9 mouse cellular contexts compared by ENCODE assay signal in the genomic region with DNA sequence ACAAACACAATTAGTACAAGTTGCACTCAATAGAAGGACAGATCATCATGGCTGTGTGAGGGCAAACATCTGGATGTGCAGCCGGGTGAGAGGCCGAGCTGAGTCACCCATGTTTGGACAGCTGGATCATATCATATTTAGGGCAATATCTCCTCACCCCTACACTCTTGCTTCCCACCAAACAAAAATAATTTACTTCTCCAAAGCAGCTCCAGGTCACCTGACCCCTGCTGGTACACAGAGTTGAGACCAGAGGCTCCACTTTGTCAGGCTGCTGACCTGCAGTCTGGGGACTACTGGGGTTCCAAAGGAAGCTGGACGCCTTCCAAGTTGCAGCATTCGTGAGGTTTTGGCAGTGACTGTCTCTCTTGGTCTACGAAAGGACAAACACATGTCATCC.
DNase-seq lines count a peak whose midpoint lies in the region; ATAC-seq and TF ChIP-seq lines count a peak whose summit lies in the region.
"Had no signal": no experiment of that assay in that cellular context is flagged by ENCODE, and none has a peak within 500 bp of the region (broad histone marks: within the 10 kb centered on the region; RNA-seq: fewer than 3 reads in every experiment).

No protein-coding gene starts in this region.

- WGBS in hindbrain, embryonic 10.5 days = 67% methylated on average over 5 of the region's 5 CpGs
- WGBS in hindbrain, embryonic 11.5 days = 59% methylated on average over 5 of the region's 5 CpGs
- 26% methylated on average over 5 of the region's 5 CpGs for WGBS in heart, postnatal 0 days
- 19% methylated on average over 5 of the region's 5 CpGs for WGBS in limb, embryonic 14.5 days
- 76% methylated on average over 5 of the region's 5 CpGs for WGBS in forebrain, embryonic 13.5 days

- H3K4me1 ChIP-seq in hindbrain, embryonic 10.5 days (replicated peaks) = no peaks in the 10 kb centered on the region
- H3K4me1 ChIP-seq in hindbrain, embryonic 11.5 days (replicated peaks; ENCODE audit: control insufficient read depth, insufficient read depth, low read length) = no peaks in the 10 kb centered on the region
- H3K4me1 ChIP-seq in heart, postnatal 0 days (ENCODE audit: control insufficient read depth, insufficient read depth) = no peaks in the 10 kb centered on the region
- peaks cover 7% of the 10 kb centered on the region; the same call in 1 of the 2 replicates for H3K4me1 ChIP-seq in limb, embryonic 14.5 days (ENCODE audit: control insufficient read depth, insufficient read depth, low read length)
- H3K4me1 ChIP-seq in forebrain, embryonic 13.5 days = no peaks in the 10 kb centered on the region
- H3K4me1 ChIP-seq: megakaryocyte, embryonic 14.5 days had no signal

- no peak overlapping the region for H3K4me2 ChIP-seq in hindbrain, embryonic 11.5 days (replicated peaks; ENCODE audit: low read depth, low read length)
- no peak overlapping the region for H3K4me2 ChIP-seq in heart, postnatal 0 days (ENCODE audit: low read depth, low read length)
- no peak overlapping the region for H3K4me2 ChIP-seq in limb, embryonic 14.5 days (replicated peaks; ENCODE audit: low read depth, low read length, severe bottlenecking)
- H3K4me2 ChIP-seq in forebrain, embryonic 13.5 days = no peak overlapping the region

- H3K9ac ChIP-seq in hindbrain, embryonic 11.5 days (ENCODE audit: low read depth, low read length) = no peak overlapping the region
- no peak overlapping the region for H3K9ac ChIP-seq in heart, postnatal 0 days (replicated peaks; ENCODE audit: low read depth, low read length)
- no peak overlapping the region for H3K9ac ChIP-seq in limb, embryonic 14.5 days (ENCODE audit: low read depth, low read length, severe bottlenecking)
- H3K9ac ChIP-seq in forebrain, embryonic 13.5 days = no peak overlapping the region

- no peak for ATAC-seq in hindbrain, embryonic 11.5 days (ENCODE audit: low FRiP score)
- peak; percentile 51 for ATAC-seq in heart, postnatal 0 days (ENCODE audit: insufficient read depth, low read depth)
- ATAC-seq in limb, embryonic 14.5 days (ENCODE audit: low FRiP score, low read depth) = no peak
- ATAC-seq in frontal cortex, adult (ENCODE audit: low TSS enrichment) = no peak
- no peak for ATAC-seq in forebrain, embryonic 13.5 days

- no peak overlapping the region for H3K4me3 ChIP-seq in hindbrain, embryonic 10.5 days
- H3K4me3 ChIP-seq in hindbrain, embryonic 11.5 days (ENCODE audit: low read depth, low read length) = no peak overlapping the region
- H3K4me3 ChIP-seq in heart, postnatal 0 days (ENCODE audit: low read depth, low read length) = no peak overlapping the region
- no peak overlapping the region for H3K4me3 ChIP-seq in limb, embryonic 14.5 days (replicated peaks; ENCODE audit: low read length)
- H3K4me3 ChIP-seq in forebrain, embryonic 13.5 days = no peak overlapping the region
- H3K4me3 ChIP-seq: megakaryocyte, embryonic 14.5 days had no signal

- no peak for TF ChIP-seq POLR2A in limb, embryonic 14.5 days (IDR thresholded peaks at IDR 0.05; ENCODE audit: borderline replicate concordance, extremely low read depth, insufficient read depth, insufficient read length)

- H3K36me3 ChIP-seq in hindbrain, embryonic 10.5 days = no peaks in the 10 kb centered on the region
- H3K36me3 ChIP-seq in hindbrain, embryonic 11.5 days (ENCODE audit: control insufficient read depth, insufficient read depth, low read length) = no peaks in the 10 kb centered on the region
- H3K36me3 ChIP-seq in heart, postnatal 0 days (replicated peaks; ENCODE audit: control insufficient read depth, insufficient read depth, low read length) = no peaks in the 10 kb centered on the region
- H3K36me3 ChIP-seq in limb, embryonic 14.5 days (ENCODE audit: control insufficient read depth, insufficient read depth, low read length) = no peaks in the 10 kb centered on the region
- H3K36me3 ChIP-seq in forebrain, embryonic 13.5 days (ENCODE audit: poor library complexity, severe bottlenecking) = no peaks in the 10 kb centered on the region

- peak; percentile 61 for DNase-seq in hindbrain, embryonic 10.5 days (ENCODE audit: low spot score)
- DNase-seq in hindbrain, embryonic 11.5 days (ENCODE audit: low spot score) = no peak
- DNase-seq in cerebellum, postnatal 10 days = peak; percentile 65 to 70
- DNase-seq in heart, postnatal 0 days (ENCODE audit: low spot score) = peak; percentile 49
- DNase-seq in limb, embryonic 14.5 days (ENCODE audit: low spot score) = peak; percentile 41
- no peak for DNase-seq in thymus, postnatal 4 days

- no peaks in the 10 kb centered on the region for H3K27me3 ChIP-seq in hindbrain, embryonic 10.5 days (ENCODE audit: insufficient read depth, poor library complexity, severe bottlenecking)
- no peaks in the 10 kb centered on the region for H3K27me3 ChIP-seq in hindbrain, embryonic 11.5 days (ENCODE audit: control insufficient read depth, insufficient read depth, low read length)
- H3K27me3 ChIP-seq in heart, postnatal 0 days (ENCODE audit: control insufficient read depth, insufficient read depth, low read length) = no peaks in the 10 kb centered on the region
- no peaks in the 10 kb centered on the region for H3K27me3 ChIP-seq in limb, embryonic 14.5 days (ENCODE audit: control insufficient read depth, insufficient read depth, low read length)
- no peaks in the 10 kb centered on the region for H3K27me3 ChIP-seq in forebrain, embryonic 13.5 days

- H3K9me3 ChIP-seq in hindbrain, embryonic 10.5 days = no peaks in the 10 kb centered on the region
- H3K9me3 ChIP-seq in hindbrain, embryonic 11.5 days (ENCODE audit: control insufficient read depth, low read length) = no peaks in the 10 kb centered on the region
- no peaks in the 10 kb centered on the region for H3K9me3 ChIP-seq in heart, postnatal 0 days (replicated peaks; ENCODE audit: control insufficient read depth, low read length)
- no peaks in the 10 kb centered on the region for H3K9me3 ChIP-seq in limb, embryonic 14.5 days (ENCODE audit: control insufficient read depth, low read length)
- no peaks in the 10 kb centered on the region for H3K9me3 ChIP-seq in forebrain, embryonic 13.5 days (replicated peaks)
- H3K9me3 ChIP-seq: megakaryocyte, embryonic 14.5 days had no signal

- TF ChIP-seq EP300 in heart, postnatal 0 days (IDR thresholded peaks at IDR 0.05; ENCODE audit: low read depth) = no peak

- no peak for TF ChIP-seq CTCF in heart, postnatal 0 days (IDR thresholded peaks at IDR 0.05; ENCODE audit: low read depth)

- H3K27ac ChIP-seq in hindbrain, embryonic 10.5 days = no peak overlapping the region
- no peak overlapping the region for H3K27ac ChIP-seq in hindbrain, embryonic 11.5 days (ENCODE audit: low read depth, low read length)
- H3K27ac ChIP-seq in heart, postnatal 0 days (ENCODE audit: low read depth) = no peak overlapping the region
- H3K27ac ChIP-seq in limb, embryonic 14.5 days (replicated peaks; ENCODE audit: low read depth, low read length) = no peak overlapping the region
- no peak overlapping the region for H3K27ac ChIP-seq in forebrain, embryonic 13.5 days

Comparison
In these comparisons a context has a peak if more than half of its experiments do, and no peak if none do; other contexts are left out.
1. DNase-seq: peak in hindbrain, embryonic 10.5 days (single experiment), cerebellum, postnatal 10 days (2 of 2), heart, postnatal 0 days (single experiment) and limb, embryonic 14.5 days (single experiment); none in hindbrain, embryonic 11.5 days (single experiment) and thymus, postnatal 4 days (single experiment).